Mouse (Mus musculus): Measurements from ENCODE around the gene Prkra. TPM values are rescaled to one million over a fixed set of nuclear protein-coding genes. Genes with fewer than 3 reads are reported as not detected.

Prkra gene
- polyA plus RNA-seq, 1 experiment = 19.5 TPM

DNA sequence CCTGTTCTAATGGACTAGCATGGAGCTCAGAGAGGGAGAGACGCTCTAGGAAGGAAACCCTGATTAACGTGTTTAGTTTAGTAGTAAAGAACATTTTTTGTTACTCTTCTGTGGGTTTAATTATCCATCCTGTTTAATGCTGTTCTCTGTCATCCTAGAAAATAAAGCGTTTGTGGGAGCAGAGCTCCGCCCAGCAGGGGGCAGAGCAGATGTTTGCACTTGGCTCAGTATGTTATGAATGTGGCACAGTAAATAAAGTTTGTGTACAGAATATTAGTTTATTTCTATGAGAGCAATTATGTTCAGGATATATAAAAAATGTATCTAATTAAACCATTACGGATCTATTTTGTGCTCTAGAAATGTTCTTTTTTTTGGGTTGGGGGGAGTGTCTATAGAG, 48.6 kb downstream of the Prkra start:
- Histone ChIP-seq H3K27ac (ENCODE audit: insufficient read depth, low read length) (no peak overlapping the region), H3K4me3 (ENCODE audit: insufficient read depth, low read length) (no peak overlapping the region), H3K4me1 (ENCODE audit: control insufficient read depth, insufficient read depth, low read length) (no peaks in the 10 kb centered on the region)
- TF ChIP-seq CTCF (IDR thresholded peaks at IDR 0.05; ENCODE audit: extremely low read depth, insufficient read depth, low read length) (peak; percentile 28; the same call in 1 of the 2 replicates), POLR2A (IDR thresholded peaks at IDR 0.05; ENCODE audit: extremely low read depth, insufficient read depth, low read length) (no peak)

DNA sequence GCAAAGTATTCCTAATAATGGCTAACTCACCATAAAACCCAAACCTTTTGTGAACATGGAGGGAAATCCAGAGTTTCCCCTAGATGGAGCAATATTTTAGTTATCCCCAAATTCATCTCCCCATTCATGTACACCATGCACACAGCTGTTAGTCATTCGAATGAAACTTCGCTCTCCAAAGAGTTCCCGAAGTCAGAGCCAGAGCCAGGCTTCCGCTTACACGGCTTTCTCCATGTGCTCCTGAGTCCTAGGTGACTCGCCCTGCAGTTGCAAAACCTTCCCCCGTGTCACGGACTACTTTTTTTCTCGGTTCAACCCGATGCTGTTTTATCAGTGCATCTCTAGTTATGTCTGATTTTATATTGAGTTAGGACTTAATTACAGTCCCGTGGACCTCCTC, 50.3 kb downstream of the Prkra start:
- H3K4me3 ChIP-seq (ENCODE audit: insufficient read depth, low read length) = no peak overlapping the region
- no peaks in the 10 kb centered on the region for H3K4me1 ChIP-seq (ENCODE audit: control insufficient read depth, insufficient read depth, low read length)
- no peak for TF ChIP-seq CTCF (IDR thresholded peaks at IDR 0.05; ENCODE audit: extremely low read depth, insufficient read depth, low read length)
- no peak for TF ChIP-seq POLR2A (IDR thresholded peaks at IDR 0.05; ENCODE audit: extremely low read depth, insufficient read depth, low read length)
- H3K27ac ChIP-seq (ENCODE audit: insufficient read depth, low read length) = no peak overlapping the region

DNA sequence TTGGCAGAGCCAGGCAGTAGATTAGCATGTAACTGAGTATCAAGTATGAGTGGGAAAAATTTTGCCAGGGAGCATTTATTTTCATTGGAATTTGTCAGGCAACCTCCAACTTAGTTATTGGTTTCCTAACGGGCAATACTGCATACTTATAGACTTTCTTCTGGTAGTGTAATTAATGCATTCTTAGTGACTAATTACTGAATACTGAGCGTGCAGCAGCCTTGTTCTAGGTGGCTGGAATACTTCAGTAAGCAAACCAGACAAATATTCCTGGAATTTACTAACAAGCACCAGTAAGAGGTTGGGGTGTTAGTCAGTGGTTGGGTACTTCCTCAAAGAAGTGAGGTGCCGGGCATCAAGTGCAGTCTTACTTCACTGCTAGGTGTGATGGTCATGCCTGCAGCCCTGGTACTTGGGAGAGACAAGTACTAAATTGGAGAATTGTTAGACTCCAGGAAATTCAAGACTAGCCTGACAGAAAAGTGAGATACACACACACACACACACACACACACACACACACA, 55.4 kb downstream of the Prkra start:
- no peak for TF ChIP-seq CTCF (IDR thresholded peaks at IDR 0.05; ENCODE audit: extremely low read depth, insufficient read depth, low read length)
- TF ChIP-seq POLR2A (IDR thresholded peaks at IDR 0.05; ENCODE audit: extremely low read depth, insufficient read depth, low read length) = no peak
- Histone ChIP-seq H3K4me1 (ENCODE audit: control insufficient read depth, insufficient read depth, low read length) (no peaks in the 10 kb centered on the region), H3K27ac (ENCODE audit: insufficient read depth, low read length) (no peak overlapping the region), H3K4me3 (ENCODE audit: insufficient read depth, low read length) (no peak overlapping the region)

GRCm38 (mm10) chr2:76590221-76590620, 57.6 kb downstream of the Prkra start:
- Histone ChIP-seq H3K27ac (ENCODE audit: insufficient read depth, low read length) (no peak overlapping the region), H3K4me1 (ENCODE audit: control insufficient read depth, insufficient read depth, low read length) (no peaks in the 10 kb centered on the region), H3K4me3 (ENCODE audit: insufficient read depth, low read length) (no peak overlapping the region)
- TF ChIP-seq CTCF (IDR thresholded peaks at IDR 0.05; ENCODE audit: extremely low read depth, insufficient read depth, low read length) = no peak
- no peak for TF ChIP-seq POLR2A (IDR thresholded peaks at IDR 0.05; ENCODE audit: extremely low read depth, insufficient read depth, low read length)

DNA sequence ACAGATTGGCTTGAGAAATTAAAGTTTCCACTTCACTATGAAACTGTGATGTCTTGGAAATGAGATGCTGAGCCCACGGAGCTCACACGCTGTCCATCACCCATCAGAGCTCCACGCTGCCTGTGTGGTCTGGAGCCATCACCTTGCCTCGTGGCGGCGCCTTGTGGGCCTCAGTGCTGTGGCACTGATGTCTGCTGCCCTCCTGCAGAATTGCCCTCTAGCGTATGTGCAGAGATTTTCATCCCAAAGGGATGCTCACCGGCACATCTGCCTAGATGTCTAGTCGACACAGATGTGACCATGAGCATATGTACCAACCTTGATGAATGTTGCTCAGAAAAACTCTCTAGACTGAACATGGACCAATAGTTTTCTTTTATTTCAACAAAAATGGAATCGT, 60.9 kb downstream of the Prkra start:
- TF ChIP-seq CTCF (IDR thresholded peaks at IDR 0.05; ENCODE audit: extremely low read depth, insufficient read depth, low read length) = no peak
- no peak for TF ChIP-seq POLR2A (IDR thresholded peaks at IDR 0.05; ENCODE audit: extremely low read depth, insufficient read depth, low read length)
- H3K4me1 ChIP-seq (ENCODE audit: control insufficient read depth, insufficient read depth, low read length) = no peaks in the 10 kb centered on the region
- no peak overlapping the region for H3K4me3 ChIP-seq (ENCODE audit: insufficient read depth, low read length)
- H3K27ac ChIP-seq (ENCODE audit: insufficient read depth, low read length) = no peak overlapping the region

DNA sequence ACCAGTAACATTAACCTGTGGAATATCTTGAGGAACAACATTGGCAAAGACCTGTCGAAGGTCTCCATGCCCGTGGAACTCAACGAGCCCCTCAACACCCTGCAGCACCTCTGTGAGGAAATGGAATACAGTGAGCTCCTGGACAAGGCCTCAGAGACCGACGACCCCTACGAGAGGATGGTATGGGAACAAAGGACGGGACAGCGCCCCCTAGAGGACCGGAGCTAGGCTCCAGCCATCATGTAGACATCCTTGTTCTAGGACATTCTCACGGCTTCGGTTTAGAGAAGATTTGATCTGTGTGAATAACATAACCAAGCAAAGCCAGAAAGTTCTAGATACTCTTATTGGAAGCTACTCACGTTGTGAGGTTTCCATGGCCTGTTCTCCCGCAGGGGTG, 62.7 kb downstream of the Prkra start:
- no peak overlapping the region for H3K4me3 ChIP-seq (ENCODE audit: insufficient read depth, low read length)
- TF ChIP-seq POLR2A (IDR thresholded peaks at IDR 0.05; ENCODE audit: extremely low read depth, insufficient read depth, low read length) (no peak), CTCF (IDR thresholded peaks at IDR 0.05; ENCODE audit: extremely low read depth, insufficient read depth, low read length) (0 out of 2 replicates have a peak, but pooled peaks have one; percentile 16)
- no peaks in the 10 kb centered on the region for H3K4me1 ChIP-seq (ENCODE audit: control insufficient read depth, insufficient read depth, low read length)
- H3K27ac ChIP-seq (ENCODE audit: insufficient read depth, low read length) = no peak overlapping the region

Other genes starting within 250 kb of the Prkra start
- gene Osbpl6, start 241.5 kb downstream of the Prkra start, polyA plus RNA-seq (2012; rRNA removed) = 23.5 and 27.8 TPM in 2 replicates
- gene Pjvk, start 461 bp upstream of the Prkra start, polyA plus RNA-seq (2012; rRNA removed) = 0.08 TPM in 1 of 2 replicates, not detected in the other
- 8.8 and 9.0 TPM in 2 replicates for gene Fkbp7, start 25.1 kb upstream of the Prkra start, polyA plus RNA-seq (2012; rRNA removed)
- 31.3 and 31.7 TPM in 2 replicates for gene Plekha3, start 27.3 kb upstream of the Prkra start, polyA plus RNA-seq (2012; rRNA removed)